Mouse (Mus musculus) kidney, adult 2 months (tissue): ENCODE data around the gene Zfand2b. TPM values are rescaled to one million over a fixed set of nuclear protein-coding genes. Genes with fewer than 3 reads are reported as not detected.

Experiments used
- DNase-seq: peaks from one replicate; pipeline ENCODE4 v3.0.0; 2021
- H3K27ac ChIP-seq: fragments of 200-500 bp; 2 replicates; pipeline ENCODE4 v1.5.1; 2012; ENCODE audit warnings: low read depth, low read length, control low read depth, inconsistent platforms; ENCODE audit not compliant: insufficient read depth
- H3K27me3 ChIP-seq: fragments of 200-500 bp; replicated peaks from 2 replicates; pipeline ENCODE4 v1.6.1; 2012; ENCODE audit warnings: mild to moderate bottlenecking, moderate library complexity, low read length, inconsistent platforms; ENCODE audit not compliant: control insufficient read depth, insufficient read depth
- H3K36me3 ChIP-seq: fragments of 200-500 bp; 2 replicates; pipeline ENCODE4 v1.6.1; 2012; ENCODE audit warnings: mild to moderate bottlenecking, moderate library complexity, low read length, inconsistent platforms; ENCODE audit not compliant: control insufficient read depth, insufficient read depth
- H3K4me1 ChIP-seq: fragments of 200-500 bp; 2 replicates; pipeline ENCODE4 v1.6.1; 2011; ENCODE audit warnings: low read length; ENCODE audit not compliant: control insufficient read depth, insufficient read depth
- H3K4me3 ChIP-seq: fragments of 200-500 bp; 2 replicates; pipeline ENCODE4 v1.5.1; 2011; ENCODE audit warnings: mild to moderate bottlenecking, low read depth, low read length, control low read depth; ENCODE audit not compliant: insufficient read depth
- CTCF ChIP-seq: fragments of 200-500 bp; conservative IDR thresholded peaks from 2 replicates; pipeline ENCODE4 v1.5.1; 2011; ENCODE audit warnings: low read depth, mild to moderate bottlenecking, control low read depth, low read length, moderate library complexity, mixed read lengths; ENCODE audit not compliant: insufficient read depth, insufficient read length
- POLR2A ChIP-seq: fragments of 200-500 bp; IDR thresholded peaks from one replicate; pipeline ENCODE4 v1.6.1; 2011; ENCODE audit warnings: low read depth, low read length, control low read depth
- WGBS: fragments of 180-500 bp; shearing (Covaris S2); methylation state at CpG from one replicate; pipeline ENCODE4 v1.1.7; 2018; 5-methylcytosine and 5-hydroxymethylcytosine counted together
- polyA plus RNA-seq: library from polyadenylated mRNA; depleted of rRNA; stranded (reverse); fragments of >200 nt; gene quantifications from 2 replicates; pipeline ENCODE4 v1.2.3, GENCODE M21; 2012

Gene Zfand2b
- polyA plus RNA-seq, 1 experiment = 61.6 TPM

DNA sequence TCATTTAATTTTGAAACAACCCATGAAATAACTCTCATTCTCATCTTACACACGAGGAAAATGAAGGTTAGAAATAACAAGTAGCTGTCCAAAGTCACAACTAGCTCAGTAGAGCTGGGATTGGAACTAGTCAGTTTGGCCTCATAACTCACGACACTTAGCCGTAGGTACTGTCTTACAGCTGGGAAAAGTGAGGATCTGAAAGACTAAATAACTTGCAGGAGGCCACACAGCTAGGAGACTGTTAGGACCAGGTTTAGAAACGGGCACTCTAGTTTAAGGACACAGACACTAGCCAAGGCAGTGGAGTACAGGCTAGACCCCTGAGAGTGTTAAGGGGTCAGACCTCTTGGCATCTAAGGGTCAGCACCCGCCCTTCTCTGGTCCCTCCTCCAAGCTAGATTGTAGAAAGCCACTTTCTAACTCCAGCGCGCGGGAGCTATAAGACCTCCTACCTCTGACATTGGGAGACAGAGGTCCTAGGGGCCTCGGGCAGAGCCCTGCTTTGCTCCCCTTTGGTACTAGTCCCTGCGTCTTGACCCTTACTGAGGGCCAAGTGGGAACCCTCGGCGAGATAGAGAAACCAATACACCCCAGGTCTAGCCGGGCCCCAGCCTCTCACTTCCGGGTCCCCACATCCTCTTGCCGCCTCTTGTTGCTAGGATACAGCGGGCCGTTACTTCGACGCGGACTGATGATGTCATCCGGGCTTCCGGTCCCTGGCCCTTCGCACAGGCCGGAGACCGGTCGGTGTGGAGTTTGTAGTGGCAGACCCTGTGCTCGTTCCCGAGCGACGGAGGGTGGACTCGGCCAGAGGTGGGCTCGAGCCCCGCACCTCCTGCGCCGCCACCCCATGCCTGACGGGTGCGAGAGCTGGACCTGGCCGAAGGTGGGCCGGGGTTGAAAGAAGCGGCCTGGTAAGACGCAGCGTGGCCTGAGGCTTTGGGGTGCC, 42.0 kb downstream of the Zfand2b start, which contains the start of the genes Glb1l and Stk16:
Gene Glb1l (minus strand): TSS at position 678 of the 952 bp plus-strand sequence.
Gene Stk16 (plus strand): TSS at position 703 of the 952 bp plus-strand sequence.
- H3K27ac ChIP-seq = peak within 1 kb of the TSS; percentile 87
- peak; percentile 98 for DNase-seq
- H3K36me3 ChIP-seq = peaks cover 5% of the 10 kb centered on the region; the same call in 1 of the 2 replicates
- peaks cover 23% of the 10 kb centered on the region for H3K4me1 ChIP-seq
- H3K27me3 ChIP-seq = no peaks in the 10 kb centered on the region
- 2% methylated on average over 42 of the region's 42 CpGs for WGBS
- H3K4me3 ChIP-seq = peak within 1 kb of the TSS; percentile 86
- TF ChIP-seq POLR2A (peak; percentile 78), CTCF (no peak)

DNA sequence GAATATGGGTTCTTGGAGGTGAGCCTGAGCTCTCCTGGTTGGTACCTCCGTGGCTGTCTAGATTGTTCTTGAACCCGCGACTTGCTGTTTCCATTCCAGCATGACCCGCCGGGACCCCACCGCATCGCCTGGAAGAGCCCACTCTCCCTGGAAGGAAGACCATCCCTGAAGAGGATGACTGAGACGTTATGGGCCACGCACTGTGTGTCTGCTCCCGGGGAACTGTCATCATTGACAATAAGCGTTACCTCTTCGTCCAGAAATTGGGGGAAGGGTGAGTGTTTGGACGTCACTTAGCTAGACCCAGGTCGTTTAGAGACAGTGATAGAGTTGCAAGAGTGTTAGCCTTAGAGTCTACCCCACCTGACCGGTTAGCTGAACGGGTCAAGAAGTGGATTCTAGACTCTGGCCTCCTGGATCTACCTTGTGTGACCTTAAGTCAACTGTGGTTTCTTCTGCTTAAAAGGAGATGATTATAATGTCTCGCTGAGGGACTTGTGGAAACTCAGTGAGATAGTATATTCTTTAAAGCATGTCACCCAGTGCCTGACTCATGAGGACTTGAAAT, 42.8 kb downstream of the Zfand2b start:
- no peaks in the 10 kb centered on the region for H3K27me3 ChIP-seq
- peak; percentile 50 for DNase-seq
- TF ChIP-seq CTCF (no peak), POLR2A (no peak)
- peak overlapping the region; percentile 87 for H3K27ac ChIP-seq
- peak overlapping the region; percentile 86 for H3K4me3 ChIP-seq
- H3K36me3 ChIP-seq = peaks cover 8% of the 10 kb centered on the region; the same call in 1 of the 2 replicates
- 6% methylated on average over 17 of the region's 17 CpGs for WGBS
- H3K4me1 ChIP-seq = peaks cover 32% of the 10 kb centered on the region

DNA sequence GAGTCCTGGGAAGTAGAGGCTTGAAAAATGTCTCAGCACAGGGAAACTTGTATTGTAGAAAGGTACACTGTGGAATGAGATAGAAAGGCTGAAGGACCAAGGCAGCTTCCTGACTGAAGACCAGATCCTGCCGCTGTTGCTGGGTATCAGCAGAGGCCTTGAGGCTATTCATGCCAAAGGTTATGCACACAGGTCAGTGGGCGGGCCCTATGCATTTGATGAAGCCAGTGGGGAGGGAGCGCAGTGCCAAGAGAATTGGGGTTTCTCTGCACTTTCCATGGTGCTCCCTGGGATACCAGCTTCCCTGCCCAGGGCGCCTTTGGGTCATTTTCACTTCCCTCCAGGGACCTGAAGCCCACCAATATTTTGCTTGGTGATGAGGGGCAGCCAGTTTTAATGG, 44.1 kb downstream of the Zfand2b start:
- Histone ChIP-seq H3K27ac (no peak overlapping the region), H3K36me3 (peaks cover 10% of the 10 kb centered on the region; the same call in 1 of the 2 replicates), H3K27me3 (no peaks in the 10 kb centered on the region), H3K4me1 (peaks cover 37% of the 10 kb centered on the region), H3K4me3 (no peak overlapping the region)
- 73% methylated on average over 4 of the region's 4 CpGs for WGBS
- TF ChIP-seq CTCF (no peak), POLR2A (no peak)
- peak; percentile 32 for DNase-seq

DNA sequence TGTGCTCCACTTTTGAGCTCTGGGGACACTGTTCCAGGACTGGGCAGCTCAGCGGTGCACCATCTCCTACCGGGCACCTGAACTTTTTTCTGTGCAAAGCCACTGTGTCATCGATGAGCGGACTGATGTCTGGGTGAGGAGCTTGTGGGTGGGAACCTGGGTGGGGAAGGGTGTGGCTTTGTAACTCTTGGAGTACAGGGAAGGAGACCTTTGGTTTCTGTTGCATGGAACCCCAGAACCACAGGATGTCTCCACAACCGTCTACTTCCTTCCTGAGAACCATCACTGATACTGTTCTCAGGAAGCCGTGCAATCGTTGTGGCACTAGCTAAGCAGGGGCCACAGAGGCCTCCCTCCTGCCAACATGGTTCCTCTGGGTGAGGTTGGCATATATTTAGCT, 44.6 kb downstream of the Zfand2b start:
- H3K27ac ChIP-seq = 0 out of 2 replicates have a peak overlapping the region, but pooled peaks have one; percentile 88
- TF ChIP-seq POLR2A = no peak
- no peak for TF ChIP-seq CTCF
- no peak overlapping the region for H3K4me3 ChIP-seq
- H3K4me1 ChIP-seq = peaks cover 37% of the 10 kb centered on the region
- DNase-seq = no peak
- WGBS = 72% methylated on average over 7 of the region's 7 CpGs
- H3K27me3 ChIP-seq = no peaks in the 10 kb centered on the region
- H3K36me3 ChIP-seq = peaks cover 10% of the 10 kb centered on the region; the same call in 1 of the 2 replicates

DNA sequence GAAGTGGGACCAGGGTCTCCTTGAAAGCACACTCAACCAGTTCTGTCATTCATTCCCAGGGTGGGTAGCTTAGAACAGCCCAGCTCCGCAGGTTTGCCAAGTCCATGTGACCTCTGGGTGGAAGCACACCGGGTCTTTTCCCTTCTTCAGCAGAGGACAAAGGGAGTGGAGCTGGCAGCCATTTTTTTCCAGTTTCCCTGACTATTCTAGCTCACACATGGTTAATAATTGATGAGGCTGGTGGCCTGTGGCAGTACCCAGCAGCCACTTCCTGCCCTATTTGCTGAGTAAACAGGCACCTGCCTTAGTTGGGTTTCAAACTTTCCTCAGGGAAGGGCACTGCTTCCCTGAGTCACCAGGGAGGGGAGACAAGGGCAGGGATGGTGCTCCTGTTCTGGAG, 46.0 kb downstream of the Zfand2b start:
- TF ChIP-seq POLR2A (peak; percentile 67), CTCF (no peak)
- H3K27ac ChIP-seq = peak overlapping the region; percentile 95

DNA sequence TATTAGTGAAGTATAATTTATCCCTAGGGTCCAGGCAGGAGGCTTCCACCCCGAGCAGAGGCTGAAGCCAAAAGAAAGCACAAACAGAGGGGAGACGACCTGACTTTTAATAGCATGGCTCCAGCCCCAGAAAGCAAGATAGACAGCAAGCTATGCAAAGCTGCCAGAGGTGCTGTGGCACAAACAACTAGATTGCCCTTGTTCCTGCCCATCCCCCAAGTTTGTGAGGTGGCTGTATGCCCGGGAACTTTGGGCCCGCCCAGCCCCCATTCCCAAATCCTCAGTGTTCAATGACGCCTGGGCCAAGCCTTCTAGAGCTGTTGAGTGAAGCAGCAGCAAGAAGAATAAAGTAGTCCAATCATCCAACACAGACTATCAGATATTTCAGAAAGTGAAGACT, 46.4 kb downstream of the Zfand2b start:
- TF ChIP-seq CTCF = no peak
- peak; percentile 93 for DNase-seq
- peaks cover 10% of the 10 kb centered on the region; the same call in 1 of the 2 replicates for H3K36me3 ChIP-seq
- 25% methylated on average over 5 of the region's 5 CpGs for WGBS
- peaks cover 39% of the 10 kb centered on the region for H3K4me1 ChIP-seq
- H3K27ac ChIP-seq = peak overlapping the region; percentile 95
- no peaks in the 10 kb centered on the region for H3K27me3 ChIP-seq
- no peak overlapping the region for H3K4me3 ChIP-seq

More for the DNA sequence above, 46.0 kb downstream of the Zfand2b start:
- H3K27me3 ChIP-seq = no peaks in the 10 kb centered on the region
- H3K4me1 ChIP-seq = peaks cover 37% of the 10 kb centered on the region
- DNase-seq = peak; percentile 97
- H3K4me3 ChIP-seq = no peak overlapping the region
- peaks cover 10% of the 10 kb centered on the region; the same call in 1 of the 2 replicates for H3K36me3 ChIP-seq
- WGBS = 34% methylated on average over 2 of the region's 2 CpGs

DNA sequence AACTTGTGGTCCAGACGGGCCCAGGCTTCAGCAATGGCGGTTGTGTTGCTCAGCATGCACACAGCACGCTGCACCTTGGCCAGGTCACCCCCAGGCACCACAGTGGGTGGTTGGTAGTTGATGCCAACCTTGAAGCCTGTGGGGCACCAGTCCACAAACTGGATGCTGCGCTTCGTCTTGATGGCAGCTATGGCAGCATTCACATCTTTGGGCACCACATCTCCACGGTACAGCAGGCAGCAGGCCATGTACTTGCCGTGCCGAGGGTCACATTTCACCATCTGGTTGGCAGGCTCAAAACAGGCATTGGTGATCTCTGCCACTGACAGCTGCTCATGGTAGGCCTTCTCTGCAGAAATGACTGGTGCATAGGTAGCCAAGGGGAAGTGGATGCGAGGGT, 47.3 kb downstream of the Zfand2b start:
- DNase-seq = peak; percentile 38
- H3K4me1 ChIP-seq = peaks cover 40% of the 10 kb centered on the region
- peak overlapping the region; percentile 95 for H3K27ac ChIP-seq
- WGBS = 57% methylated on average over 9 of the region's 9 CpGs
- no peak for TF ChIP-seq CTCF
- no peak for TF ChIP-seq POLR2A
- no peaks in the 10 kb centered on the region for H3K27me3 ChIP-seq
- peaks cover 10% of the 10 kb centered on the region; the same call in 1 of the 2 replicates for H3K36me3 ChIP-seq
- H3K4me3 ChIP-seq = no peak overlapping the region
